Mouse (Mus musculus) heart, embryonic 11.5 days (tissue): ENCODE results near the gene Flvcr2. TPM values are rescaled to one million over a fixed set of nuclear protein-coding genes. Genes with fewer than 3 reads are reported as not detected.

Source experiments
- ATAC-seq: fragments of 200-750 bp; cut with Nextera tagmentation; replicated peaks from 2 replicates; pipeline ENCODE4 v1.8.0; 2017; ENCODE audit warnings: moderate library complexity; ENCODE audit not compliant: insufficient number of reproducible peaks, low FRiP score, low TSS enrichment
- H3K27ac ChIP-seq: fragments of 300-500 bp; sonication (generic); 2 replicates; pipeline ENCODE4 v1.5.1; 2014; ENCODE audit warnings: mild to moderate bottlenecking, low read depth, low read length
- H3K27me3 ChIP-seq: fragments of 300-500 bp; sonication (generic); 2 replicates; pipeline ENCODE4 v1.6.1; 2014; ENCODE audit warnings: mild to moderate bottlenecking, low read length, mixed read lengths; ENCODE audit not compliant: control insufficient read depth, insufficient read depth
- H3K36me3 ChIP-seq: fragments of 300-500 bp; sonication (generic); 2 replicates; pipeline ENCODE4 v1.6.1; 2014; ENCODE audit warnings: mild to moderate bottlenecking, low read length, moderate library complexity, mixed read lengths; ENCODE audit not compliant: control insufficient read depth, insufficient read depth
- H3K4me1 ChIP-seq: fragments of 300-500 bp; sonication (generic); 2 replicates; pipeline ENCODE4 v1.6.1; 2014; ENCODE audit warnings: low read length; ENCODE audit not compliant: control insufficient read depth, insufficient read depth
- H3K4me2 ChIP-seq: fragments of 300-500 bp; sonication (generic); 2 replicates; pipeline ENCODE4 v1.6.1; 2014; ENCODE audit warnings: mild to moderate bottlenecking, moderate library complexity
- H3K4me3 ChIP-seq: fragments of 300-500 bp; sonication (generic); 2 replicates; pipeline ENCODE4 v1.5.1; 2014; ENCODE audit warnings: low read depth, low read length
- H3K9ac ChIP-seq: fragments of 300-500 bp; sonication (generic); 2 replicates; pipeline ENCODE4 v1.6.1; 2014; ENCODE audit warnings: mild to moderate bottlenecking, low read depth, low read length, moderate library complexity
- H3K9me3 ChIP-seq: fragments of 300-500 bp; sonication (generic); replicated peaks from 2 replicates; pipeline ENCODE4 v1.6.1; 2016; ENCODE audit warnings: low read length; ENCODE audit not compliant: control insufficient read depth
- WGBS: fragments of 180-500 bp; shearing (Covaris S2); extraction: QIAGEN DNeasy Blood & Tissue Kit; methylation state at CpG from one replicate; pipeline ENCODE4 v1.1.7; 2014; ENCODE audit not compliant: insufficient replicate concordance; 5-methylcytosine and 5-hydroxymethylcytosine counted together
- polyA plus RNA-seq: library from polyadenylated mRNA; unstranded; fragments of >200 nt; fragmentation: Nextera tagmentation; extraction: Ambion mirVana; gene quantifications from 2 replicates; pipeline ENCODE4 v1.2.1, GENCODE M21; 2014

Gene Flvcr2
- polyA plus RNA-seq, 1 experiment from 2014 or later = 5.8 TPM

DNA sequence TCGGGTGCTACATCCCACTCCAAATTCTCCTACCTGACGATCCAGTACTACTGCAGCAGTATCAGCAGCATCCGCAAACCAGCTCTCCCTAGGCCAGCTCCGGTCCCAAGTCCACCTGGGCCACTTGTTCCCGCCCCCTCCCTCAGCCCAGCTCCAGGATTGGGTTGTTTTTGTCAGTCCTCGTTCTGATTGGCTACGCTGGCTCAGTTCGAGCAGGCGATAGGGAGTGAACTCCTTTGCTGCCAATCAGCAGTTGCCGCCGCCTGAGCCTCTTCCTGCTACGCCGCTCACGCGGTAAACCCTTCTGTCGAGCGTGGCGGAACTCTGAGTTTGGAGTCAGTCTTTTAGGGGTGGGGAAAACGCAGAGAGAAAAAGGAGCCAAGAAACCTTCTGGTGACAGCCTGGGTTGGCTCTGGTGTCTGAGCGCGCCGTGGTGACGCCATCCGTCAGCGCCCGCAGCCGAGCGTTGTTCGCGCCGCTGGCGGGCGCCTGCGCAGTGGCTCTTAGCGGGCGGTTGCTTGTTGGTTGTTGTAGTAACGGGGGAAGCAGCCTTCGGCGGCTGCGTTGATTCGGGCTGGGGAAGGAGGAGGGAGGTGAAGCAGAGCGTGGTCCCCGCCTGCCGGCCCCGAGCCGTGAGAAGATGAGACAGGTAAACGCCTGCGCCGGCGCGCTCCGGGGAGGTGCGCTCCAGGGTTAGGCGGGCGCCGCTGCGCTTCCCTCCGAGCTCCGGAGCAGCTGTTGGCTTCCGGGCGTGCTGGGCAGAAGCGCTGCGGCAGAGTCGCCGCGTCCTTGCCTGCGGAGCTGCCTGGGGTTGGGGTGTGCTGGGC lies 78.3 kb downstream of the Flvcr2 start, which contains the start of the genes Erg28 and Ttll5:
Gene Erg28 (minus strand): TSS at position 113 of the 827 bp plus-strand sequence.
Gene Ttll5 (plus strand): TSS at position 222 of the 827 bp plus-strand sequence.
- peak within 1 kb of the TSS; percentile 68 for H3K4me3 ChIP-seq
- H3K9ac ChIP-seq = peak within 1 kb of the TSS; percentile 80
- WGBS = under 1% methylated on average over 67 of the region's 67 CpGs
- peak; percentile 99 for ATAC-seq
- H3K4me2 ChIP-seq = peak within 1 kb of the TSS; percentile 93
- peaks cover 14% of the 10 kb centered on the region for H3K4me1 ChIP-seq
- H3K27ac ChIP-seq = peak within 1 kb of the TSS; percentile 98
- H3K27me3 ChIP-seq = no peaks in the 10 kb centered on the region
- H3K36me3 ChIP-seq = no peaks in the 10 kb centered on the region
- no peaks in the 10 kb centered on the region for H3K9me3 ChIP-seq

DNA sequence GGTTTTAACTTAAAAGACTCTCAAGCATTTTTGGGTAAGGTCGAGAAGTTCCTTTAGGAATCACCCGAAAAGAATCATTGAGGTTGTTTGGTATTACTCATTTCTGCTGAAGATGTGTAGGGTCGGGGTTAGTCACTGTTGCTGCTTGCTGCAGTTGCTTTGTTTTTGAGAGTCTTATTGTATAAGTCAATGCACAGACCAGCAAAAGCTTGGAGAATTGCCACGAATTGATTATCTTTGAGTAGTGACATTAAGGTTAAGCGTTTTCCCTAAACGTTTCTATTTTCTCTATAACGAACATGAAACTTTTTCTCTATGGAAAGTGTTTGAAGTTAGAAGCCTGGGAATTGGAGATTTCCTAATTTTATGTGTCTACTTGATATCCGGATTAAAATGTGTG lies 79.0 kb downstream of the Flvcr2 start:
- Histone ChIP-seq H3K27ac (peak overlapping the region; percentile 98), H3K27me3 (no peaks in the 10 kb centered on the region), H3K36me3 (no peaks in the 10 kb centered on the region), H3K4me1 (peaks cover 8% of the 10 kb centered on the region), H3K9me3 (no peaks in the 10 kb centered on the region), H3K9ac (peak overlapping the region; percentile 80), H3K4me3 (peak overlapping the region; percentile 68), H3K4me2 (peak overlapping the region; percentile 93)
- 10% methylated on average over 8 of the region's 8 CpGs for WGBS
- ATAC-seq = no peak

DNA sequence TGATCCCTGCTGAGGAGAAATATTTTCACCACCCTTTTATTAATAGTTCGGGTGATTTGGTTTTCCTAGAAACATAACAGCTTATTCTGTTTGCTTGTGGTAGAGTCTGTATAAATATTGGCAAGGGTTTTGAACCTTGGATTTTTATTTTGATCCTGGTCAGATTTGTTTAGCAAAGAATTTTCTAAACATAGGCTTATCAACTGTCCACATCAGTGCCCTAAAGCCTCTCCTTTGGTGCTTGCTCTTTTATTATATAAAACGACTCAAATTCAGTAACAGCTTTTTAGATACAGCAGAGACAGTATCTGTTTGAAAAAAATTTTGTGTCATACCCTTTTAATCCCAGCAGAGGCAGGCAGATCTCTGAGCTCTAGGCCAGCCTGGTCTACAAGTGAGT lies 79.5 kb downstream of the Flvcr2 start:
- 72% methylated on average over 2 of the region's 2 CpGs for WGBS

DNA sequence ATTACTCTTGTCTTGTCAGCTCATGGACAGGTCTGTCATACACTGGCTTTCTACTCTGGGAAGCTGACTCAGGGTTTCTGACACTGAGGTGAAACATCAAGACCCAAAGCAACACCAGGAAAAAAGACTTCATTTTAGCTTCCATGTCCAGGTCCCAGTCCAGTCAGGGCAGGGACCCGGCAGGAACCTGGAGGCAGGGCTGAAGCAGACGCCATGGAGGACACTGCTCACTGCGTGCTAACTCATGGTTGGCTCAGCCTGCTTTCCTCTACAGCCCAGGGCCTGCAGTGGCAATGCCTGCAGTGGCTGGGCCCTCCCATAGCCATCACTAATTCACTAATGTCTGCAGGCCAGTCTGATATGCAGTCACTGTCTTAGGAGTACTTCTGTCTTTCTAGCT lies 82.5 kb downstream of the Flvcr2 start:
- Histone ChIP-seq H3K4me1 (peaks cover 2% of the 10 kb centered on the region), H3K36me3 (no peaks in the 10 kb centered on the region; the same call in 1 of the 2 replicates), H3K4me3 (no peak overlapping the region), H3K9me3 (no peaks in the 10 kb centered on the region), H3K9ac (no peak overlapping the region), H3K4me2 (no peak overlapping the region), H3K27me3 (no peaks in the 10 kb centered on the region), H3K27ac (no peak overlapping the region)
- ATAC-seq = no peak
- 93% methylated on average over 3 of the region's 3 CpGs for WGBS

More for the DNA sequence above, 79.5 kb downstream of the Flvcr2 start:
- no peaks in the 10 kb centered on the region for H3K27me3 ChIP-seq
- ATAC-seq = no peak
- H3K9me3 ChIP-seq = no peaks in the 10 kb centered on the region
- H3K4me2 ChIP-seq = peak overlapping the region; percentile 93
- no peaks in the 10 kb centered on the region for H3K36me3 ChIP-seq
- peaks cover 8% of the 10 kb centered on the region for H3K4me1 ChIP-seq
- H3K4me3 ChIP-seq = peak overlapping the region; percentile 68
- H3K27ac ChIP-seq = no peak overlapping the region
- no peak overlapping the region for H3K9ac ChIP-seq

DNA sequence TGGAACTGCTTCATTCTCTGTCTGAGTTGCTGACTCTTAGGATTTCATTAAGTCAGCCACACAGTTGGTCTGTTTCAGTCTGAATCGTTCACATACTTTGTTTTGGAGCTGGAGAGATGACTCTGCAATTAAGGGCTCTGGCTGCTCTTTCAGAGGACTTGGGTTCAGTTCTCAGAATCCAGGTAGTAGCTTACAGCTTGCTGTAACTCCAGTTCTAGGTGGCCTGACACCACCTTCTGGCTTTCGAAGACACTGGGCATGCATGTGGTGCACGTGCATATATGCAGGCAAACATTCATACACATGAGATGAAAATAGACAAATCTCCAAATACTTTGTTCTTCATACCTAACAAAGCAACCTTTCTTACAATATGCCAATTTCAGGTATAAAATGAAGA lies 83.5 kb downstream of the Flvcr2 start:
- no peaks in the 10 kb centered on the region for H3K9me3 ChIP-seq
- ATAC-seq = no peak

DNA sequence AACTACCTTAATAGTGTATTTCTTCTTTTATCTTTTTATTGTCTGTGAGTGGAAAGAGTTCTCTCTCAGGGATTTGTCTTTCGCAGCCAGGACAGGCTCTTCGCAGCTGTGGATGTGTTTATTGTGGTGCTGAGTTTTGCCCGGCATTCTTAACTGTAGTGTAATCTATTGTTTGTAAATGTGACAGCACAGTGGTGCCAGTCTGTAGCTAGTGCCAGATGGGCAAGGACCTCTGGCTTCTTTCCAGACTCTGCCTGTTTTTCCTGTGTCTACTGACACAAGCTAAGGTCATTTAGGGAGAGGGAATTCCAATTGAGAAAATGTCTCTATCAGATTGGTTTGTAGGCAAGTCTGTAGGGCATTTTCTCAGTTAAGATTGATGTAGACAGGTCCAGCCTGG lies 84.4 kb downstream of the Flvcr2 start:
- Histone ChIP-seq H3K36me3 (no peaks in the 10 kb centered on the region; the same call in 1 of the 2 replicates), H3K9me3 (no peaks in the 10 kb centered on the region), H3K9ac (no peak overlapping the region), H3K4me1 (no peaks in the 10 kb centered on the region), H3K4me2 (no peak overlapping the region), H3K27me3 (no peaks in the 10 kb centered on the region), H3K27ac (no peak overlapping the region), H3K4me3 (no peak overlapping the region)
- no peak for ATAC-seq
- WGBS = 89% methylated on average over 3 of the region's 3 CpGs

More for the DNA sequence above, 83.5 kb downstream of the Flvcr2 start:
- no peaks in the 10 kb centered on the region for H3K4me1 ChIP-seq
- H3K27ac ChIP-seq = no peak overlapping the region
- no peak overlapping the region for H3K9ac ChIP-seq
- WGBS = 89% methylated on average over 3 of the region's 3 CpGs
- H3K4me2 ChIP-seq = no peak overlapping the region
- H3K4me3 ChIP-seq = no peak overlapping the region
- no peaks in the 10 kb centered on the region for H3K27me3 ChIP-seq
- H3K36me3 ChIP-seq = no peaks in the 10 kb centered on the region; the same call in 1 of the 2 replicates

DNA sequence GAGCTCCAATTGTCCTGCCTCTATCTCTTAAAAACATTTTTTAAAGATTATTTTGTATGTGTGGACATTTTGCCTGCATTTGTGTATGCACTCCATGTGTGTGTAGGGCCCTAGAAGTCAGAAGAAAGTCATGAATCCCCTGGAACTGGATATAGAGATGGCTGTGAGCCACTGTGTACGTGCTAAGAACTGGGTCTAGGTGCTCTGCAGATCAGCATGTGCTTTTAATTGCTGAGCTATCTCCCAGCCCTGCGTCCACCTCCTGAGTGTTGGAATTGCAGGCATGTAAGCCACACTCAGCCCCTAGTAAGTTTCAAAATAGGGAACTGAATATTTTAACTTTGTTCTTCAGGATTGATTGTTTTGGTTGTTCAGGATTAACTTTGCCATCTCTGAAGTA lies 88.2 kb downstream of the Flvcr2 start:
- no peaks in the 10 kb centered on the region; the same call in 1 of the 2 replicates for H3K36me3 ChIP-seq
- H3K4me2 ChIP-seq = no peak overlapping the region
- H3K4me3 ChIP-seq = no peak overlapping the region
- H3K27me3 ChIP-seq = no peaks in the 10 kb centered on the region
- no peak overlapping the region for H3K27ac ChIP-seq
- H3K9ac ChIP-seq = no peak overlapping the region
- no peaks in the 10 kb centered on the region for H3K9me3 ChIP-seq
- H3K4me1 ChIP-seq = no peaks in the 10 kb centered on the region
- WGBS = 76% methylated on average over 2 of the region's 2 CpGs
- no peak for ATAC-seq

DNA sequence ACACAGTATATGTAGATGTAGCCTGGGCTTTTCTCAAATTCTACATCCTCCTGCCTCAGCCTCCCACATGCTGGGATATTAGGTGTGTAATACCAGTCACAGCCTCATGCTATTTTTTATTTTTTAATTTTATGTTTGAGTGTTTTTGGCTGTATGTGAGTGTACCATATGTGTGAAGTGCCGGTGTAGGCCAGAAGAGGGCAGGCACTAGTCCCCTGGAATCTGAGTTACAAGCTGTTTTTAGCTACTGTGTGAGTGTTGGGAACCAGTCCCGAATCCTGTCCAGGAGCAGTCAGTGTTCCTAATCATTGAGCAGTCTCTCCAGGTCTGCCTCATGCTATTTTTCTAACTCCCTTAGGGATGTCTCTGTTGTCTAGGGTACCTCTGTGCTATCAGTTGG lies 91.4 kb downstream of the Flvcr2 start:
- no peak overlapping the region for H3K27ac ChIP-seq
- no peaks in the 10 kb centered on the region for H3K9me3 ChIP-seq
- no peak overlapping the region for H3K4me2 ChIP-seq
- H3K9ac ChIP-seq = no peak overlapping the region
- WGBS = 83% methylated on average over 2 of the region's 2 CpGs
- no peaks in the 10 kb centered on the region for H3K4me1 ChIP-seq
- no peak for ATAC-seq
- H3K36me3 ChIP-seq = peaks cover 2% of the 10 kb centered on the region; the same call in 1 of the 2 replicates
- no peak overlapping the region for H3K4me3 ChIP-seq
- no peaks in the 10 kb centered on the region for H3K27me3 ChIP-seq
